ENCODE assay signal across 24 mouse cellular contexts in genomic region chr9:40466782-40467181, GRCm38 (mm10).
DNase-seq lines count a peak whose midpoint lies in the region; ATAC-seq lines count a peak whose summit lies in the region.
"Had no signal": no experiment of that assay in that cellular context is flagged by ENCODE, and none has a peak within 500 bp of the region (broad histone marks: within the 10 kb centered on the region; RNA-seq: fewer than 3 reads in every experiment).

No protein-coding gene starts in this region.

- H3K27me3 ChIP-seq in kidney, embryonic 14.5 days (ENCODE audit: control insufficient read depth, insufficient read depth, low read length) = no peaks in the 10 kb centered on the region
- H3K27me3 ChIP-seq in kidney, embryonic 15.5 days = no peaks in the 10 kb centered on the region
- H3K27me3 ChIP-seq: embryonic facial prominence, embryonic 13.5 days; hindbrain, embryonic 12.5 days; neural tube, embryonic 12.5 days; Patski had no signal

- H3K36me3 ChIP-seq in kidney, embryonic 14.5 days (ENCODE audit: control insufficient read depth, insufficient read depth, low read length) = no peaks in the 10 kb centered on the region
- H3K36me3 ChIP-seq in kidney, embryonic 15.5 days = no peaks in the 10 kb centered on the region
- H3K36me3 ChIP-seq: embryonic facial prominence, embryonic 13.5 days; hindbrain, embryonic 12.5 days; midbrain, embryonic 10.5 days; neural tube, embryonic 12.5 days had no signal

- no peak for ATAC-seq in kidney, embryonic 14.5 days (ENCODE audit: low FRiP score, low TSS enrichment)
- peak; percentile 77; the same call in 1 of the 2 replicates for ATAC-seq in kidney, embryonic 15.5 days (replicated peaks; ENCODE audit: low FRiP score)
- ATAC-seq: CD4-positive, CD25-positive, alpha-beta regulatory T cell, adult 4 months; forebrain, embryonic 16.5 days; Patski had no signal

- H3K4me1 ChIP-seq in kidney, embryonic 14.5 days (ENCODE audit: control insufficient read depth, insufficient read depth, low read length) = no peaks in the 10 kb centered on the region
- H3K4me1 ChIP-seq in kidney, embryonic 15.5 days = peaks cover 5% of the 10 kb centered on the region; the same call in 1 of the 2 replicates
- H3K4me1 ChIP-seq: embryonic facial prominence, embryonic 13.5 days; hindbrain, embryonic 12.5 days; neural tube, embryonic 12.5 days had no signal

- H3K9me3 ChIP-seq in kidney, embryonic 14.5 days (ENCODE audit: control insufficient read depth, low read length) = no peaks in the 10 kb centered on the region
- no peaks in the 10 kb centered on the region for H3K9me3 ChIP-seq in kidney, embryonic 15.5 days (replicated peaks)
- H3K9me3 ChIP-seq: embryonic facial prominence, embryonic 13.5 days; hindbrain, embryonic 12.5 days; midbrain, embryonic 10.5 days; neural tube, embryonic 12.5 days had no signal

- H3K9ac ChIP-seq in kidney, embryonic 14.5 days (ENCODE audit: low read depth, low read length) = no peak overlapping the region
- H3K9ac ChIP-seq in kidney, embryonic 15.5 days = no peak overlapping the region
- H3K9ac ChIP-seq: embryonic facial prominence, embryonic 13.5 days; hindbrain, embryonic 12.5 days; neural tube, embryonic 12.5 days had no signal

- WGBS in kidney, embryonic 14.5 days = 43% methylated on average over 7 of the region's 7 CpGs
- WGBS in kidney, embryonic 15.5 days = 47% methylated on average over 7 of the region's 7 CpGs
- 21% methylated on average over 7 of the region's 7 CpGs for WGBS in large intestine, adult 2 months

- H3K4me2 ChIP-seq in kidney, embryonic 14.5 days (replicated peaks; ENCODE audit: low read depth, low read length) = no peak overlapping the region
- no peak overlapping the region for H3K4me2 ChIP-seq in kidney, embryonic 15.5 days
- H3K4me2 ChIP-seq: embryonic facial prominence, embryonic 13.5 days; heart, embryonic 11.5 days; hindbrain, embryonic 12.5 days; liver, embryonic 11.5 days; neural tube, embryonic 12.5 days had no signal

- DNase-seq in kidney, adult 18-20 months = peak; percentile 65
- DNase-seq in large intestine, adult 2 months (ENCODE audit: low read depth, low spot score) = peak; percentile 50
- no peak for DNase-seq in spleen, postnatal 14 days (ENCODE audit: low spot score in 2 of 2)
- DNase-seq in spleen, postnatal 4 days (ENCODE audit: low spot score in 2 of 2) = no peak
- no peak for DNase-seq in cerebellum, adult 9-10 months
- DNase-seq: adrenal gland, postnatal 14 days; cerebellum, postnatal 10 days; gastrocnemius, adult 2 months; heart, postnatal 10 days; lung, adult 2 months; right cerebral cortex, postnatal 4 days; thymus, adult 2 months had no signal

- no peak overlapping the region for H3K27ac ChIP-seq in kidney, embryonic 14.5 days (ENCODE audit: low read depth, low read length)
- peak overlapping the region; percentile 69 for H3K27ac ChIP-seq in kidney, embryonic 15.5 days
- H3K27ac ChIP-seq: embryonic facial prominence, embryonic 13.5 days; gastrocnemius, adult 2 months; hindbrain, embryonic 12.5 days; macrophage; midbrain, embryonic 10.5 days; neural tube, embryonic 12.5 days had no signal

- H3K4me3 ChIP-seq in kidney, embryonic 14.5 days (ENCODE audit: low read length) = no peak overlapping the region
- no peak overlapping the region for H3K4me3 ChIP-seq in kidney, embryonic 15.5 days (replicated peaks)
- H3K4me3 ChIP-seq: embryonic facial prominence, embryonic 13.5 days; gastrocnemius, adult 2 months; hindbrain, embryonic 12.5 days; midbrain, embryonic 10.5 days; neural tube, embryonic 12.5 days had no signal

Comparison
In these comparisons a context has a peak if more than half of its experiments do, and no peak if none do; other contexts are left out.
1. DNase-seq: peak in kidney, adult 18-20 months (single experiment) and large intestine, adult 2 months (single experiment); none in spleen, postnatal 14 days (0 of 2), spleen, postnatal 4 days (0 of 2) and cerebellum, adult 9-10 months (single experiment).